Mouse (Mus musculus) neural tube, embryonic 14.5 days (tissue): ENCODE data around the gene Sik3. TPM values are rescaled to one million over a fixed set of nuclear protein-coding genes. Genes with fewer than 3 reads are reported as not detected.

Experiments used
- ATAC-seq: fragments of 200-750 bp; cut with Nextera tagmentation; 2 replicates; pipeline ENCODE4 v1.8.0; 2017; ENCODE audit warnings: low read depth, mild to moderate bottlenecking, moderate TSS enrichment, moderate library complexity
- H3K27ac ChIP-seq: fragments of 300-500 bp; sonication (generic); 2 replicates; pipeline ENCODE4 v1.5.1; 2014; ENCODE audit warnings: low read depth, mild to moderate bottlenecking, control low read depth, low read length, moderate library complexity, mixed read lengths
- H3K27me3 ChIP-seq: fragments of 300-500 bp; sonication (generic); 2 replicates; pipeline ENCODE4 v1.6.1; 2014; ENCODE audit warnings: low read length; ENCODE audit not compliant: control insufficient read depth, insufficient read depth
- H3K36me3 ChIP-seq: fragments of 300-500 bp; sonication (generic); 2 replicates; pipeline ENCODE4 v1.6.1; 2014; ENCODE audit warnings: low read length, mixed read lengths; ENCODE audit not compliant: control insufficient read depth, insufficient read depth
- H3K4me1 ChIP-seq: fragments of 300-500 bp; sonication (generic); 2 replicates; pipeline ENCODE4 v1.6.1; 2014; ENCODE audit warnings: low read length; ENCODE audit not compliant: control insufficient read depth, insufficient read depth
- H3K4me2 ChIP-seq: fragments of 300-500 bp; sonication (generic); 2 replicates; pipeline ENCODE4 v1.6.1; 2014; ENCODE audit warnings: mild to moderate bottlenecking, low read depth, low read length, control low read depth
- H3K4me3 ChIP-seq: fragments of 300-500 bp; sonication (generic); 2 replicates; pipeline ENCODE4 v1.5.1; 2014; ENCODE audit warnings: low read depth, low read length, control low read depth, mixed read lengths
- H3K9ac ChIP-seq: fragments of 300-500 bp; sonication (generic); replicated peaks from 2 replicates; pipeline ENCODE4 v1.6.1; 2014; ENCODE audit warnings: low read depth, mild to moderate bottlenecking, control low read depth, low read length, mixed read lengths
- H3K9me3 ChIP-seq: fragments of 300-500 bp; sonication (generic); 2 replicates; pipeline ENCODE4 v1.6.1; 2016; ENCODE audit warnings: low read length; ENCODE audit not compliant: control insufficient read depth
- WGBS: fragments of 180-500 bp; shearing (Covaris S2); extraction: QIAGEN DNeasy Blood & Tissue Kit; methylation state at CpG from one replicate; pipeline ENCODE4 v1.1.7; 2014; 5-methylcytosine and 5-hydroxymethylcytosine counted together
- polyA plus RNA-seq: library from polyadenylated mRNA; unstranded; fragments of >200 nt; fragmentation: Nextera tagmentation; extraction: Ambion mirVana; gene quantifications from 2 replicates; pipeline ENCODE4 v1.2.1, GENCODE M21; 2014

Sik3 gene
- polyA plus RNA-seq, 1 experiment from 2014 or later, result 10.5 TPM

DNA sequence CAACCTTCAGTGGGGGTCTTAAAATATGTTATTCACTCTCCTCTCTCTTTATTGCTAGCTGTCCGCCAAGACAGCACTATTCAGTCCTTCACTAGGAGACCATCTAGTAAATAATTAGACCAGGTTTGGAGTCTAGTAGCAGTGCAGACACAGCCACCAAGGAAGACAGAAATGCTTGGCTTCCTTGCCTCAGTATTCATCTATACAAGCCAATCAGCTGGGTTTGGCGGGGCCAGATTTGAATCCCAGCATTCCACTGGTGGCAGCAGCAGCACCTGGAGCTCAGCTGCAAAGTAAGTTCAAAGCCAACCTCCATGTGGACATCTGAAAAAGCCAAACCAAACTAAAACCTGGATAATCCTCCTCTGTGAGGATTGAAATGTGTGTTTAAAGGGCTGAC is 47.6 kb downstream of the Sik3 start:
- Histone ChIP-seq H3K27me3 (no peaks in the 10 kb centered on the region), H3K36me3 (no peaks in the 10 kb centered on the region), H3K27ac (no peak overlapping the region), H3K9me3 (no peaks in the 10 kb centered on the region), H3K9ac (no peak overlapping the region), H3K4me3 (no peak overlapping the region), H3K4me2 (no peak overlapping the region), H3K4me1 (no peaks in the 10 kb centered on the region)
- no peak for ATAC-seq
- WGBS, result 76% methylated on average over 2 of the region's 2 CpGs

DNA sequence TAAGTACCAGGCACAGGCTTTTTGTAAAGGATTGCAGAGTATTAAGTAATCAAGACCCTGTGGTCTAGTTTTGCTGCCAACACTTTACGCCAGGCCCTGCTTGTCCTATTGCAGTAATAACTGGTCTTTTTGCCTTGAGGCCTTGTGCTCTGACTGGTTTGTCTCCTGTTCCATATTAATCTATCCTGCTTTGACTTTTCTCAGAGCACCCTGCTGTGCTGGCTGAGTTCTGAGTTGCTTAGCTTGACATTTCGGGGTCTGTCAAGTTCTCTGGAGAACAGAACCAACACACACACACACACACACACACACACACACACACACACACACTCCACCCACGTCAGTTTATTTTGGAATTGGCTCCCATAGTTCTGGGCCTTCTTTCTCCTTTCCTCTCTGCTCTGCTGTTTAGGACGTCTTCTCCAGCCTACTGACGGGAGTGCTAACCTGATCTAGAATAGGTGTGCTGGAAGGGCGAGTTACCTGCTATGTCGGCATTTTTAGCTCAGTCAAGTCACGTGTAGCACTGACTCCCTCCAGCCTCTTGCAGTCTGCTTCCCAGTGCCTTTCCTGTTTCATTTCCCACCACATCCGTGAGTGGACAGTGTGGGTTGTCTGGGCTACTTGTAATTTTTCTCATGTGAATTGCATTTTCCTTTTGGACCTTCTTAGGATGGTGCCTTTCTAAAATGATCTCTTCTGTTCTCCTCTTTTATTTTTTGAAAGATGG is 49.2 kb downstream of the Sik3 start:
- no peak overlapping the region for H3K27ac ChIP-seq
- no peaks in the 10 kb centered on the region for H3K27me3 ChIP-seq
- H3K4me3 ChIP-seq, result no peak overlapping the region
- H3K36me3 ChIP-seq, result no peaks in the 10 kb centered on the region
- H3K4me1 ChIP-seq, result no peaks in the 10 kb centered on the region
- no peak overlapping the region for H3K4me2 ChIP-seq
- no peaks in the 10 kb centered on the region for H3K9me3 ChIP-seq
- no peak for ATAC-seq
- WGBS, result 77% methylated on average over 9 of the region's 9 CpGs
- no peak overlapping the region for H3K9ac ChIP-seq

DNA sequence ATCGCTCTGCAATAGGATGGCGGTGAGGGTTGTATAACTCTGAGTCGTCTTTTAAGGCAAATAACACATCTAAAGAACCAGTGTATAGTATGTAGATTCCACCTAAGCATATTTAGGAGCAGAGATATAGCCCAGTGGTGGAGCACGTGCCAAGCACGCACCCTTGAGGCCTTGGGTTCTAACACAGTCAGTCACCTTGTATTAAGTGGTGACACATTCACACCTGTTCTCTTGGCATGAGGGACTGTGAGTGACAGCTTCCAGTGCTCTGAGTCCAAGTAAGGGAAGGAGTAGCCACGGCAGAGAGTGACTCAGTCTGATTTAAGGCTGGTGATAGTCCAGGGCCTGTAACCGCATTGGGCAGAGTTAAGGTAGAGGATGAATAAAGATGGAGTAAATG is 51.7 kb downstream of the Sik3 start:
- Histone ChIP-seq H3K27ac (no peak overlapping the region), H3K4me3 (no peak overlapping the region), H3K4me2 (no peak overlapping the region), H3K9me3 (no peaks in the 10 kb centered on the region), H3K4me1 (no peaks in the 10 kb centered on the region), H3K27me3 (no peaks in the 10 kb centered on the region), H3K36me3 (no peaks in the 10 kb centered on the region), H3K9ac (no peak overlapping the region)
- ATAC-seq, result no peak
- WGBS, result 94% methylated on average over 7 of the region's 7 CpGs

GRCm38 (mm10) chr9:46066711-46067110 is 54.1 kb downstream of the Sik3 start:
- Histone ChIP-seq H3K4me1 (no peaks in the 10 kb centered on the region), H3K27ac (no peak overlapping the region), H3K4me3 (no peak overlapping the region), H3K27me3 (no peaks in the 10 kb centered on the region), H3K9ac (no peak overlapping the region), H3K9me3 (no peaks in the 10 kb centered on the region), H3K36me3 (no peaks in the 10 kb centered on the region), H3K4me2 (no peak overlapping the region)
- WGBS, result 48% methylated on average over 4 of the region's 4 CpGs
- ATAC-seq, result no peak

DNA sequence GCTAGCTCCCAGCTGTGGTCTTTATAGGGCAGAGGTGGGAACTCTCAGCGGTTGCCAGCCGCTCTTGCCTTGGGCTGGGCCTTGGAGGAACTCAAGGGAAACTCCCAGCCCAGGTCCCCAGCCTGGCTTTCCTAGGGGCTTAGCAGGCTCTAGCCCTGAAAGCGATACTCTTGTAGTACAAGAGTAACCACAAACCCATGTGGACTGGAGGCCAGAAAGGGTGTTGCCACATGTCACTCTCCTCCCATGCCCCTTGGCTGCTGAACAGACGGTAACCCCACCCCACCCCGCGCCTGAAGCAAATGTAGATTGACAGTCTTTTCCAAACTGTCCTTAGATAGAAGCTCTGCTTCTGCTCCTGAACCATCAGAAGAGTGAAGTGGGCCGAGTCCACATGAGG is 55.1 kb downstream of the Sik3 start:
- Histone ChIP-seq H3K27ac (no peak overlapping the region), H3K27me3 (no peaks in the 10 kb centered on the region), H3K4me3 (no peak overlapping the region), H3K9me3 (no peaks in the 10 kb centered on the region), H3K4me2 (no peak overlapping the region), H3K36me3 (no peaks in the 10 kb centered on the region), H3K9ac (no peak overlapping the region), H3K4me1 (no peaks in the 10 kb centered on the region)
- ATAC-seq, result no peak
- 77% methylated on average over 7 of the region's 7 CpGs for WGBS

- H3K27ac ChIP-seq, result no peak overlapping the region
- no peak for ATAC-seq
- no peak overlapping the region for H3K4me2 ChIP-seq
- H3K4me3 ChIP-seq, result no peak overlapping the region
- 78% methylated on average over 4 of the region's 4 CpGs for WGBS
- no peaks in the 10 kb centered on the region for H3K4me1 ChIP-seq
- H3K36me3 ChIP-seq, result no peaks in the 10 kb centered on the region
- H3K27me3 ChIP-seq, result no peaks in the 10 kb centered on the region
- no peaks in the 10 kb centered on the region for H3K9me3 ChIP-seq
- no peak overlapping the region for H3K9ac ChIP-seq
Measured at GRCm38 (mm10) chr9:46069013-46069412, 56.4 kb downstream of the Sik3 start.

GRCm38 (mm10) chr9:46072101-46072835 is 59.6 kb downstream of the Sik3 start:
- Histone ChIP-seq H3K9me3 (no peaks in the 10 kb centered on the region), H3K4me1 (no peaks in the 10 kb centered on the region), H3K27ac (no peak overlapping the region), H3K27me3 (no peaks in the 10 kb centered on the region), H3K4me3 (no peak overlapping the region), H3K9ac (no peak overlapping the region), H3K36me3 (no peaks in the 10 kb centered on the region), H3K4me2 (no peak overlapping the region)
- WGBS, result 67% methylated on average over 9 of the region's 9 CpGs
- no peak for ATAC-seq

GRCm38 (mm10) chr9:46073443-46073842 is 60.8 kb downstream of the Sik3 start:
- 72% methylated on average over 3 of the region's 3 CpGs for WGBS
- Histone ChIP-seq H3K9ac (no peak overlapping the region), H3K9me3 (no peaks in the 10 kb centered on the region), H3K27me3 (no peaks in the 10 kb centered on the region), H3K36me3 (no peaks in the 10 kb centered on the region), H3K4me1 (no peaks in the 10 kb centered on the region), H3K4me2 (no peak overlapping the region), H3K27ac (no peak overlapping the region), H3K4me3 (no peak overlapping the region)
- no peak for ATAC-seq

- WGBS, result 79% methylated on average over 2 of the region's 2 CpGs
- H3K27me3 ChIP-seq, result no peaks in the 10 kb centered on the region
- no peak overlapping the region for H3K4me3 ChIP-seq
- ATAC-seq, result no peak
- no peak overlapping the region for H3K9ac ChIP-seq
- no peaks in the 10 kb centered on the region for H3K4me1 ChIP-seq
- no peak overlapping the region for H3K4me2 ChIP-seq
- no peaks in the 10 kb centered on the region for H3K9me3 ChIP-seq
- no peaks in the 10 kb centered on the region for H3K36me3 ChIP-seq
- H3K27ac ChIP-seq, result no peak overlapping the region
Measured at GRCm38 (mm10) chr9:46075578-46075977, 63.0 kb downstream of the Sik3 start.
